Mouse (Mus musculus) splenic B cell, adult 2 months (primary cell): ENCODE data around the gene Gm28539.

Experiments used
- DNase-seq: peaks from one replicate; pipeline ENCODE4 v3.0.0-alpha.2; 2011; ENCODE audit warnings: low read depth, low spot score
- H3K27me3 ChIP-seq: 2 replicates; pipeline ENCODE4 v1.6.1; 2012; ENCODE audit warnings: mild to moderate bottlenecking, low read length, moderate library complexity, mixed read lengths; ENCODE audit not compliant: control insufficient read depth, poor library complexity, insufficient read depth, severe bottlenecking
- H3K36me3 ChIP-seq: 2 replicates; pipeline ENCODE4 v1.6.1; 2012; ENCODE audit warnings: mild to moderate bottlenecking, low read length, moderate library complexity, mixed read lengths; ENCODE audit not compliant: control insufficient read depth, poor library complexity, insufficient read depth, severe bottlenecking

Gene Gm28539

GRCm38 (mm10) chr16:18836468-18837208 is at the start of gene Gm28539, which contains the start of gene 2510002D24Rik:
Gm28539 (plus strand) TSS chr16:18836584.
2510002D24Rik (plus strand) TSS chr16:18836578.
- Histone ChIP-seq H3K36me3 (peaks cover 5% of the 10 kb centered on the region), H3K27me3 (no peaks in the 10 kb centered on the region)
- DNase-seq, result peak; percentile 97

- H3K36me3 ChIP-seq, result no peaks in the 10 kb centered on the region
- no peaks in the 10 kb centered on the region for H3K27me3 ChIP-seq
Measured at GRCm38 (mm10) chr16:18786652-18787051, 49.7 kb upstream of the Gm28539 start.

GRCm38 (mm10) chr16:18788627-18789406 is 47.6 kb upstream of the Gm28539 start:
- no peaks in the 10 kb centered on the region for H3K36me3 ChIP-seq
- no peak for DNase-seq
- no peaks in the 10 kb centered on the region for H3K27me3 ChIP-seq

More at GRCm38 (mm10) chr16:18786652-18787051, 49.7 kb upstream of the Gm28539 start:
- no peak for DNase-seq

- H3K27me3 ChIP-seq, result no peaks in the 10 kb centered on the region
- no peak for DNase-seq
- H3K36me3 ChIP-seq, result no peaks in the 10 kb centered on the region
Measured at GRCm38 (mm10) chr16:18795223-18795899, 41.0 kb upstream of the Gm28539 start.

GRCm38 (mm10) chr16:18796645-18797044 is 39.7 kb upstream of the Gm28539 start:
- DNase-seq, result no peak
- Histone ChIP-seq H3K27me3 (no peaks in the 10 kb centered on the region), H3K36me3 (no peaks in the 10 kb centered on the region)

- DNase-seq, result no peak
- Histone ChIP-seq H3K27me3 (no peaks in the 10 kb centered on the region), H3K36me3 (no peaks in the 10 kb centered on the region)
Measured at GRCm38 (mm10) chr16:18798151-18798550, 38.2 kb upstream of the Gm28539 start.

- Histone ChIP-seq H3K36me3 (no peaks in the 10 kb centered on the region), H3K27me3 (no peaks in the 10 kb centered on the region)
- no peak for DNase-seq
Measured at GRCm38 (mm10) chr16:18798841-18799240, 37.5 kb upstream of the Gm28539 start.

- 0 out of 2 replicates have a peak, but pooled peaks cover 2% of the 10 kb centered on the region for H3K36me3 ChIP-seq
- H3K27me3 ChIP-seq, result no peaks in the 10 kb centered on the region
- no peak for DNase-seq
Measured at GRCm38 (mm10) chr16:18805746-18806145, 30.6 kb upstream of the Gm28539 start.

- DNase-seq, result no peak
- H3K27me3 ChIP-seq, result no peaks in the 10 kb centered on the region
Measured at GRCm38 (mm10) chr16:18809001-18809400, 27.4 kb upstream of the Gm28539 start.

GRCm38 (mm10) chr16:18811032-18811431 is 25.4 kb upstream of the Gm28539 start:
- Histone ChIP-seq H3K27me3 (no peaks in the 10 kb centered on the region), H3K36me3 (0 out of 2 replicates have a peak, but pooled peaks cover 2% of the 10 kb centered on the region)
- DNase-seq, result peak; percentile 22

More at GRCm38 (mm10) chr16:18809001-18809400, 27.4 kb upstream of the Gm28539 start:
- H3K36me3 ChIP-seq, result 0 out of 2 replicates have a peak, but pooled peaks cover 2% of the 10 kb centered on the region

GRCm38 (mm10) chr16:18811468-18812384 is 24.7 kb upstream of the Gm28539 start, which contains the start of the genes Ufd1 and Cdc45:
Ufd1 (plus strand) TSS chr16:18811779.
Cdc45 (minus strand) TSS chr16:18811987.
- Histone ChIP-seq H3K27me3 (no peaks in the 10 kb centered on the region), H3K36me3 (no peaks in the 10 kb centered on the region)
- DNase-seq, result peak; percentile 96

- no peaks in the 10 kb centered on the region; the same call in 1 of the 2 replicates for H3K36me3 ChIP-seq
- DNase-seq, result no peak
- H3K27me3 ChIP-seq, result no peaks in the 10 kb centered on the region
Measured at GRCm38 (mm10) chr16:18812385-18812910, 23.9 kb upstream of the Gm28539 start.

- H3K27me3 ChIP-seq, result no peaks in the 10 kb centered on the region
- H3K36me3 ChIP-seq, result peaks cover 15% of the 10 kb centered on the region
- DNase-seq, result no peak
Measured at GRCm38 (mm10) chr16:18822356-18822755, 14.0 kb upstream of the Gm28539 start.
